Mouse (Mus musculus) kidney, postnatal 0 days (tissue): ENCODE measurements around the gene Klhdc1. TPM values are rescaled to one million over a fixed set of nuclear protein-coding genes. Genes with fewer than 3 reads are reported as not detected.

Experiments
- ATAC-seq: fragments of 200-750 bp; cut with Nextera tagmentation; replicated peaks from 2 replicates; pipeline ENCODE4 v1.8.0; 2017; ENCODE audit warnings: low read depth, moderate number of reproducible peaks, moderate TSS enrichment, moderate library complexity; ENCODE audit not compliant: low FRiP score
- DNase-seq: peaks from one replicate; pipeline ENCODE4 v3.0.0-alpha.2; 2016; ENCODE audit warnings: low spot score
- H3K27ac ChIP-seq: fragments of 300-500 bp; sonication (generic); 2 replicates; pipeline ENCODE4 v1.5.1; 2014; ENCODE audit warnings: mild to moderate bottlenecking
- H3K27me3 ChIP-seq: fragments of 300-500 bp; sonication (generic); 2 replicates; pipeline ENCODE4 v1.6.1; 2014; ENCODE audit warnings: low read length, mixed read lengths; ENCODE audit not compliant: insufficient read depth
- H3K36me3 ChIP-seq: fragments of 300-500 bp; sonication (generic); 2 replicates; pipeline ENCODE4 v1.6.1; 2014; ENCODE audit warnings: low read length, mixed read lengths; ENCODE audit not compliant: insufficient read depth
- H3K4me1 ChIP-seq: fragments of 300-500 bp; sonication (generic); replicated peaks from 2 replicates; pipeline ENCODE4 v1.6.1; 2014; ENCODE audit warnings: antibody characterized with exemption, low read length, mixed read lengths; ENCODE audit not compliant: insufficient read depth
- H3K4me2 ChIP-seq: fragments of 300-500 bp; sonication (generic); 2 replicates; pipeline ENCODE4 v1.6.1; 2014; ENCODE audit warnings: mild to moderate bottlenecking, low read length, moderate library complexity, mixed read lengths
- H3K4me3 ChIP-seq: fragments of 300-500 bp; sonication (generic); replicated peaks from 2 replicates; pipeline ENCODE4 v1.5.1; 2014; ENCODE audit warnings: low read depth, low read length
- H3K9ac ChIP-seq: fragments of 300-500 bp; sonication (generic); 2 replicates; pipeline ENCODE4 v1.6.1; 2014; ENCODE audit warnings: low read depth, low read length
- H3K9me3 ChIP-seq: fragments of 300-500 bp; sonication (generic); replicated peaks from 2 replicates; pipeline ENCODE4 v1.6.1; 2016; ENCODE audit warnings: low read length, inconsistent platforms, mixed read lengths
- CTCF ChIP-seq: IDR thresholded peaks from 2 replicates; pipeline ENCODE4 v1.5.1; 2016; ENCODE audit warnings: antibody characterized with exemption, low read depth, mild to moderate bottlenecking, moderate library complexity
- WGBS: fragments of 180-500 bp; shearing (Covaris S2); extraction: QIAGEN DNeasy Blood & Tissue Kit; methylation state at CpG from one replicate; pipeline ENCODE4 v1.1.7; 2014; 5-methylcytosine and 5-hydroxymethylcytosine counted together
- polyA plus RNA-seq: library from polyadenylated mRNA; unstranded; fragments of >200 nt; fragmentation: Nextera tagmentation; extraction: Ambion mirVana; gene quantifications from 2 replicates; pipeline ENCODE4 v1.2.1, GENCODE M21; 2015

Gene Klhdc1
- polyA plus RNA-seq, result 14.5 and 15.8 TPM in 2 replicates

DNA sequence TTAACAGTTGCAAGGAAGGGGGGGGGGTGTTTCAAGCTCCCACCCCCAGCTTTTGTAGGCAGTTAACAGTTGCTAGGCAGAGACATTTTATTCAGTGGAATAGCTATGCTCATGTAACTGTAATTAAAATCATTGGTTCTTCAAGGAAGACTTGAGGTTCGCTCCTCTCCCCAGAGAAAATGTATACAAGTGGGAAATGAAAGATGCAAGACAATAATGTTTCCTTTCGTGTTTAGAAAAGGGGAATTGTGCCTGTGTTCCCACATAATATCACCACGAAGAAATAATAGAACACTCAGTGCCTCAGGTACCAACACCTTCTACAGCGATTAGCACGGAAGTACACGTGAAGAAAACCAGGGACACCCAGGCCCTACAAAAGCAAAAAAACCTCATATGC is at the start of gene Klhdc1:
Gene Klhdc1, plus strand, starts transcription at position 301 of the 400 bp plus-strand sequence.
- DNase-seq, result no peak
- no peaks in the 10 kb centered on the region for H3K27me3 ChIP-seq
- H3K36me3 ChIP-seq, result no peaks in the 10 kb centered on the region
- ATAC-seq, result no peak
- WGBS, result 70% methylated on average over 6 of the region's 6 CpGs
- H3K27ac ChIP-seq, result peak within 1 kb of the TSS; percentile 67
- peak within 1 kb of the TSS; percentile 82 for H3K4me2 ChIP-seq
- no peaks in the 10 kb centered on the region for H3K9me3 ChIP-seq
- peak within 1 kb of the TSS; percentile 81 for H3K9ac ChIP-seq
- no peak for TF ChIP-seq CTCF
- no peaks in the 10 kb centered on the region for H3K4me1 ChIP-seq
- H3K4me3 ChIP-seq, result peak within 1 kb of the TSS; percentile 64

DNA sequence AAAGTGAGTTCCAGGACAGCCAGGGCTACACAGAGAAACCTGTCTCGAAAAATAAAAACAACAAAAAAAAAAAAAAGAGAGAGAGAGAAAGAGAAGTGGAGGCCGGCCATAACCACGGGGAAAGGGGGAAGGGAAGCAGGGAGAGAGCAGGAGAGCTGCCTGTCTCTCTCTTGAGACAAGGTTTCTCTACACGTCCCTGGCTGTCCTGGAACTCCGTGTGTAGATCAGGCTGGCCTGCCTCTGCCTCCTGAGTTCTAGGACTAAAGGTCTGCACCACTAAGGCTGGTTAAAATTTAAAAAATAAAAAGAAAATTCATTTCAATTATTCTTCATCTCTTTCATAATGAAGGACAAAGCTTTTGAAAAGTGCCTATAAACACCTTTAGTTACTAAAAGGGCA is 49.6 kb upstream of the Klhdc1 start:
- 87% methylated on average over 5 of the region's 5 CpGs for WGBS
- no peak overlapping the region for H3K4me3 ChIP-seq
- DNase-seq (no peak), ATAC-seq (no peak)
- no peaks in the 10 kb centered on the region for H3K4me1 ChIP-seq
- no peak overlapping the region for H3K27ac ChIP-seq
- no peaks in the 10 kb centered on the region for H3K9me3 ChIP-seq
- H3K9ac ChIP-seq, result no peak overlapping the region
- H3K36me3 ChIP-seq, result 0 out of 2 replicates have a peak, but pooled peaks cover 8% of the 10 kb centered on the region
- no peak overlapping the region for H3K4me2 ChIP-seq
- TF ChIP-seq CTCF, result no peak
- H3K27me3 ChIP-seq, result no peaks in the 10 kb centered on the region

DNA sequence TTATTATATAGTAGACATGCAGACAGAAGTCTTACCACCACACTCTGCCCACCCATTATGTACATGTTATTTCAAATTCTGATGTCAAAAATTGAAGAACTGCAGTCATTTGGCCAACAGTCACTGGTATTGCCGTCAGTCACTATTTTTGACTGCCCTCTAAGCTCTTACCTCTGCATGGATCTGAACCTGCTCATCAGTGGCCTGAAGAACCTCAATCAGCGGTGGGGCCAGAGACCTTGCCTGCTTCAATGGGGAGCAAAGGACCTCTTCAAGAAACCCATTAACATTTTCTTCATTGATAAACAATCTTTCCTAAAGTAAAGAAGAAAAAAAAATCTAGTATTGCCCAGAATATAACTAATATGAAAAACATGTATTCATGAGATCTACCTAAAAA is 48.3 kb upstream of the Klhdc1 start:
- 91% methylated on average over 2 of the region's 2 CpGs for WGBS
- no peak overlapping the region for H3K4me3 ChIP-seq
- DNase-seq (no peak), ATAC-seq (no peak)
- TF ChIP-seq CTCF, result no peak
- no peaks in the 10 kb centered on the region for H3K4me1 ChIP-seq
- no peak overlapping the region for H3K27ac ChIP-seq
- H3K27me3 ChIP-seq, result no peaks in the 10 kb centered on the region
- H3K4me2 ChIP-seq, result no peak overlapping the region
- no peaks in the 10 kb centered on the region for H3K9me3 ChIP-seq
- H3K36me3 ChIP-seq, result 0 out of 2 replicates have a peak, but pooled peaks cover 8% of the 10 kb centered on the region
- no peak overlapping the region for H3K9ac ChIP-seq

- H3K27me3 ChIP-seq, result no peaks in the 10 kb centered on the region
- H3K27ac ChIP-seq, result peak within 1 kb of the TSS; percentile 91
- peak; percentile 68 for ATAC-seq
- H3K4me3 ChIP-seq, result peak within 1 kb of the TSS; percentile 92
- WGBS, result under 1% methylated on average over 75 of the region's 75 CpGs
- peak within 1 kb of the TSS; percentile 71 for H3K4me2 ChIP-seq
- H3K9me3 ChIP-seq, result no peaks in the 10 kb centered on the region
- H3K4me1 ChIP-seq, result peaks cover 8% of the 10 kb centered on the region
- peak; percentile 89 for DNase-seq
- TF ChIP-seq CTCF, result no peak
- 0 out of 2 replicates have a peak, but pooled peaks cover 3% of the 10 kb centered on the region for H3K36me3 ChIP-seq
- H3K9ac ChIP-seq, result peak within 1 kb of the TSS; percentile 83
These were observed 44.3 kb upstream of the Klhdc1 start, which contains the start of gene Gm49383 for GRCm38 (mm10) chr12:69196444-69197377. TSS of gene Gm49383 (minus strand) at chr12:69197104.

DNA sequence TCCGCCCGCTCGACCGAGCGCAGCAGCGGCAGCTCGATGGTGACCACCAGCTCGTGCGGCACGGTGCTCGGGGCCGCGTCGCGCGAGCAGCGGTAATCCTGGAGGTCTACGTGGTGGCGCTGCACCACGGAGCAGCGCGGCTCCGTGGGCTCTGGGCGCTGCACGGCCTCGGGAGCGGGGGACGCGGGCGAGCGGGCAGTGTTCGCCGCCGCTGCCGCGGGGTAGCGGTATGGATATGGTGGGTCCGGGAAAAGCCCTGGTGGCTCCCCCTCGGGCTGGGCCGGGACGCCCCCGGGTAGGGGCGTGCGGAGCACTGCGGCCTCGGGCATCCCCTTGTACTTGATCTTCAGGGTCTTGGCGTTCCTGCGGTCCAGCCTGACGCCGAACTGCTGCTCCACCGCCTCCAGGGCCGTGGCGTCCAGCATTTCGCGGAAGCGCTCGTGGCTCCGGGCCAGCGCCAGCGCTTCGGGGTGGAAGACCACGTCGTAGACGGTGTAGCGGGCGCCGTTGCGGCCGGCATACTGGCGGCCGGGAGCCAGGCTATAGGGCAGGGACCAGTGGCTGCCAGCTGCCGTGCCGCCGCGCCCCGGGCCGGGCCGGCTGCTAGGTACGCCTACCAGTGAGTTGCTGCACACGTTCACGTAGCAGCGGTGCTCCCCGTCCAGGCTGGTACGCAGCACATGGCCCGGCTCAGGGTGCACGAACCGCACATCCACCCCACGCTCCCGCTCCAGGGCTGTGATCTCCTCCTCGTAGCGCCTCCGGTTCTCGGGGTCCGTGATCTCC is 43.4 kb upstream of the Klhdc1 start:
- H3K27me3 ChIP-seq, result no peaks in the 10 kb centered on the region
- DNase-seq, result peak; percentile 36
- H3K4me3 ChIP-seq, result peak overlapping the region; percentile 92
- TF ChIP-seq CTCF, result no peak
- peaks cover 8% of the 10 kb centered on the region for H3K4me1 ChIP-seq
- peak overlapping the region; percentile 83 for H3K9ac ChIP-seq
- H3K4me2 ChIP-seq, result peak overlapping the region; percentile 71
- H3K27ac ChIP-seq, result peak overlapping the region; percentile 91
- no peaks in the 10 kb centered on the region for H3K9me3 ChIP-seq
- under 1% methylated on average over 91 of the region's 94 CpGs for WGBS
- ATAC-seq, result peak; percentile 65
- H3K36me3 ChIP-seq, result peaks cover 9% of the 10 kb centered on the region; the same call in 1 of the 2 replicates

DNA sequence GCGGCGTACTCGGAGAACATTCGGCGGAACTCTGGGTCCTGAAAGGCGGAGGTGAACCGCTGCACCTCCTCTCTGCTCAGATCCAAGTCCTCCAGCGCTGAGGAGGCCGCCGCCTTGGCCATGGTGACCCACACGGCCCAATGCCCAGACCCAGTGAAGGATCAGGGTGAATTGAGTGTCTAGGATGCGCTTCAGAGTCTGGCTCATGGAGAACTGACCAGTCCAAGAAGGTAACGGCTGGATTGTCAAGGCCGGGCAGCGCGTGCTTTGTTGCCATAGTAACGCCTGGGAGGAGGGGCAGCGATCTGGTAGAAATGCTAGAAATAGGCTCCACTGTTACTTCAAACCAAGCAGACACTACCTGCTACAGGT is 42.8 kb upstream of the Klhdc1 start, which contains the start of gene Dnaaf2:
Gene Dnaaf2, minus strand, starts transcription at position 266 of the 372 bp plus-strand sequence.
- WGBS, result 0% methylated on average over 18 of the region's 18 CpGs
- Histone ChIP-seq H3K9me3 (no peaks in the 10 kb centered on the region), H3K27me3 (no peaks in the 10 kb centered on the region), H3K27ac (peak within 1 kb of the TSS; percentile 91), H3K9ac (peak within 1 kb of the TSS; percentile 83), H3K4me3 (peak within 1 kb of the TSS; percentile 92), H3K4me2 (peak within 1 kb of the TSS; percentile 71), H3K36me3 (peaks cover 10% of the 10 kb centered on the region; the same call in 1 of the 2 replicates), H3K4me1 (peaks cover 8% of the 10 kb centered on the region)
- DNase-seq (peak; percentile 87), ATAC-seq (peak; percentile 62)
- no peak for TF ChIP-seq CTCF
